Mouse (Mus musculus): ENCODE measurements around the gene Ogg1. TPM values are rescaled to one million over a fixed set of nuclear protein-coding genes. Genes with fewer than 3 reads are reported as not detected.
"Not testable (repeated sequence)": the region's sequence is repeated elsewhere in the genome, so short reads cannot be mapped to it uniquely, and the experiment has no call there.

Gene Ogg1
- polyA plus RNA-seq, 1 experiment from 2014 or later, result 17.7 TPM

GRCm38 (mm10) chr6:113296639-113297038 is 30.1 kb upstream of the Ogg1 start:
- Histone ChIP-seq H3K36me3 (no peaks in the 10 kb centered on the region), H3K27ac (no peak overlapping the region), H3K4me1 (no peaks in the 10 kb centered on the region), H3K9me3 (no peaks in the 10 kb centered on the region), H3K9ac (no peak overlapping the region), H3K4me3 (no peak overlapping the region), H3K4me2 (no peak overlapping the region), H3K27me3 (no peaks in the 10 kb centered on the region)
- 55% methylated on average over 4 of the region's 4 CpGs for WGBS
- no peak for ATAC-seq (ENCODE audit: borderline replicate concordance, extremely low read depth, low FRiP score, low TSS enrichment)

GRCm38 (mm10) chr6:113301350-113301749 is 25.4 kb upstream of the Ogg1 start:
- Histone ChIP-seq H3K9me3 (no peaks in the 10 kb centered on the region), H3K27me3 (no peaks in the 10 kb centered on the region), H3K27ac (no peak overlapping the region), H3K36me3 (no peaks in the 10 kb centered on the region), H3K4me2 (no peak overlapping the region), H3K4me3 (no peak overlapping the region), H3K4me1 (peaks cover 6% of the 10 kb centered on the region), H3K9ac (no peak overlapping the region)
- 75% methylated on average over 5 of the region's 5 CpGs for WGBS
- no peak for ATAC-seq (ENCODE audit: borderline replicate concordance, extremely low read depth, low FRiP score, low TSS enrichment)

GRCm38 (mm10) chr6:113302258-113302657 is 24.5 kb upstream of the Ogg1 start:
- H3K4me2 ChIP-seq, result no peak overlapping the region
- peaks cover 6% of the 10 kb centered on the region for H3K4me1 ChIP-seq
- 19% methylated on average over 3 of the region's 3 CpGs for WGBS
- H3K36me3 ChIP-seq, result no peaks in the 10 kb centered on the region
- H3K9me3 ChIP-seq, result no peaks in the 10 kb centered on the region
- no peak overlapping the region for H3K27ac ChIP-seq
- H3K27me3 ChIP-seq, result no peaks in the 10 kb centered on the region
- H3K4me3 ChIP-seq, result no peak overlapping the region
- no peak for ATAC-seq (ENCODE audit: borderline replicate concordance, extremely low read depth, low FRiP score, low TSS enrichment)
- no peak overlapping the region for H3K9ac ChIP-seq

GRCm38 (mm10) chr6:113306322-113306985 is 20.3 kb upstream of the Ogg1 start:
- Histone ChIP-seq H3K27ac (peak overlapping the region; percentile 96), H3K4me2 (peak overlapping the region; percentile 91), H3K27me3 (no peaks in the 10 kb centered on the region), H3K9me3 (no peaks in the 10 kb centered on the region), H3K9ac (peak overlapping the region; percentile 99), H3K36me3 (peaks cover 12% of the 10 kb centered on the region), H3K4me1 (peaks cover 19% of the 10 kb centered on the region), H3K4me3 (peak overlapping the region; percentile 94)
- WGBS, result under 1% methylated on average over 47 of the region's 50 CpGs
- ATAC-seq (ENCODE audit: borderline replicate concordance, extremely low read depth, low FRiP score, low TSS enrichment), result peak; percentile 98

GRCm38 (mm10) chr6:113306986-113307349 is 19.8 kb upstream of the Ogg1 start, which contains the start of gene Brpf1:
Gene Brpf1, plus strand, starts transcription at chr6:113307137.
- under 1% methylated on average over 32 of the region's 32 CpGs for WGBS
- peak within 1 kb of the TSS; percentile 91 for H3K4me2 ChIP-seq

GRCm38 (mm10) chr6:113307481-113308121 is 19.2 kb upstream of the Ogg1 start:
- WGBS, result under 1% methylated on average over 33 of the region's 34 CpGs
- H3K27me3 ChIP-seq, result no peaks in the 10 kb centered on the region
- H3K4me1 ChIP-seq, result peaks cover 19% of the 10 kb centered on the region
- no peak for ATAC-seq (ENCODE audit: borderline replicate concordance, extremely low read depth, low FRiP score, low TSS enrichment)
- no peaks in the 10 kb centered on the region for H3K9me3 ChIP-seq
- peaks cover 18% of the 10 kb centered on the region for H3K36me3 ChIP-seq
- H3K4me3 ChIP-seq, result peak overlapping the region; percentile 94
- H3K9ac ChIP-seq, result peak overlapping the region; percentile 99
- peak overlapping the region; percentile 91 for H3K4me2 ChIP-seq
- H3K27ac ChIP-seq, result peak overlapping the region; percentile 96

More at GRCm38 (mm10) chr6:113306986-113307349, 19.8 kb upstream of the Ogg1 start, which contains the start of gene Brpf1:
- peak within 1 kb of the TSS; percentile 94 for H3K4me3 ChIP-seq
- peaks cover 19% of the 10 kb centered on the region for H3K4me1 ChIP-seq
- ATAC-seq (ENCODE audit: borderline replicate concordance, extremely low read depth, low FRiP score, low TSS enrichment), result peak; percentile 27; the same call in 1 of the 2 replicates
- peaks cover 13% of the 10 kb centered on the region for H3K36me3 ChIP-seq
- peak within 1 kb of the TSS; percentile 99 for H3K9ac ChIP-seq
- H3K9me3 ChIP-seq, result no peaks in the 10 kb centered on the region
- H3K27me3 ChIP-seq, result no peaks in the 10 kb centered on the region
- H3K27ac ChIP-seq, result peak within 1 kb of the TSS; percentile 96

GRCm38 (mm10) chr6:113308141-113308540 is 18.6 kb upstream of the Ogg1 start:
- H3K4me2 ChIP-seq, result peak overlapping the region; percentile 91
- H3K27ac ChIP-seq, result peak overlapping the region; percentile 96
- peaks cover 19% of the 10 kb centered on the region for H3K36me3 ChIP-seq
- no peaks in the 10 kb centered on the region for H3K27me3 ChIP-seq
- no peaks in the 10 kb centered on the region for H3K9me3 ChIP-seq
- H3K4me3 ChIP-seq, result peak overlapping the region; percentile 94
- H3K4me1 ChIP-seq, result peaks cover 19% of the 10 kb centered on the region
- no peak for ATAC-seq (ENCODE audit: borderline replicate concordance, extremely low read depth, low FRiP score, low TSS enrichment)
- peak overlapping the region; percentile 99 for H3K9ac ChIP-seq
- 30% methylated on average over 5 of the region's 5 CpGs for WGBS

GRCm38 (mm10) chr6:113315972-113316371 is 10.8 kb upstream of the Ogg1 start:
- Histone ChIP-seq H3K4me1 (no peaks in the 10 kb centered on the region), H3K4me2 (no peak overlapping the region), H3K9ac (no peak overlapping the region), H3K9me3 (no peaks in the 10 kb centered on the region), H3K27me3 (no peaks in the 10 kb centered on the region), H3K4me3 (no peak overlapping the region), H3K27ac (no peak overlapping the region), H3K36me3 (peaks cover 88% of the 10 kb centered on the region)
- WGBS, result 95% methylated on average over 3 of the region's 3 CpGs
- ATAC-seq (ENCODE audit: borderline replicate concordance, extremely low read depth, low FRiP score, low TSS enrichment), result no peak

- Histone ChIP-seq H3K36me3 (peaks cover 27% of the 10 kb centered on the region), H3K9ac (no peak overlapping the region), H3K4me3 (no peak overlapping the region), H3K9me3 (no peaks in the 10 kb centered on the region), H3K4me1 (peaks cover 19% of the 10 kb centered on the region), H3K27ac (no peak overlapping the region), H3K27me3 (no peaks in the 10 kb centered on the region), H3K4me2 (no peak overlapping the region)
- no peak for ATAC-seq (ENCODE audit: borderline replicate concordance, extremely low read depth, low FRiP score, low TSS enrichment)
- 85% methylated on average over 1 of the region's 1 CpGs for WGBS
These were observed 2.6 kb downstream of the Ogg1 start for GRCm38 (mm10) chr6:113329396-113329795.

GRCm38 (mm10) chr6:113330547-113330946 is 3.8 kb downstream of the Ogg1 start:
- WGBS, result 47% methylated on average over 2 of the region's 2 CpGs
- H3K4me1 ChIP-seq, result peaks cover 15% of the 10 kb centered on the region
- H3K36me3 ChIP-seq, result peaks cover 28% of the 10 kb centered on the region
- H3K4me3 ChIP-seq, result no peak overlapping the region
- H3K27ac ChIP-seq, result no peak overlapping the region
- no peaks in the 10 kb centered on the region for H3K9me3 ChIP-seq
- H3K9ac ChIP-seq, result no peak overlapping the region
- no peaks in the 10 kb centered on the region for H3K27me3 ChIP-seq
- H3K4me2 ChIP-seq, result no peak overlapping the region
- no peak for ATAC-seq (ENCODE audit: borderline replicate concordance, extremely low read depth, low FRiP score, low TSS enrichment)

- Histone ChIP-seq H3K9me3 (no peaks in the 10 kb centered on the region), H3K4me3 (no peak overlapping the region), H3K27me3 (no peaks in the 10 kb centered on the region), H3K9ac (no peak overlapping the region), H3K27ac (no peak overlapping the region), H3K4me1 (peaks cover 9% of the 10 kb centered on the region), H3K4me2 (no peak overlapping the region), H3K36me3 (peaks cover 37% of the 10 kb centered on the region)
- WGBS, result 85% methylated on average over 11 of the region's 11 CpGs
- ATAC-seq (ENCODE audit: borderline replicate concordance, extremely low read depth, low FRiP score, low TSS enrichment), result no peak
These were observed 4.9 kb downstream of the Ogg1 start for GRCm38 (mm10) chr6:113331721-113332120.

GRCm38 (mm10) chr6:113332734-113333133 is 6.0 kb downstream of the Ogg1 start:
- Histone ChIP-seq H3K27ac (peak overlapping the region; percentile 64), H3K4me1 (peaks cover 16% of the 10 kb centered on the region), H3K36me3 (peaks cover 38% of the 10 kb centered on the region)
- 59% methylated on average over 6 of the region's 6 CpGs for WGBS
- not testable (repeated sequence) for ATAC-seq (ENCODE audit: borderline replicate concordance, extremely low read depth, low FRiP score, low TSS enrichment); H3K9ac ChIP-seq; H3K9me3 ChIP-seq; H3K4me3 ChIP-seq; H3K4me2 ChIP-seq; H3K27me3 ChIP-seq

Data from lung, embryonic 15.5 days (tissue).